Mouse (Mus musculus): ENCODE measurements around the gene Nit1. TPM values are rescaled to one million over a fixed set of nuclear protein-coding genes. Genes with fewer than 3 reads are reported as not detected.
A peak's percentile ranks its signal among the peaks of the same experiment; 100 is the strongest.
"Not testable (repeated sequence)": the region's sequence is repeated elsewhere in the genome, so short reads cannot be mapped to it uniquely, and the experiment has no call there.

Nit1 gene
- total RNA-seq, 2 experiments from 2014 or later = 19.3 to 25.3 TPM

- intact Hi-C loops (cut with DNase I; ENCODE audit: low total_unique reads) = loop anchor here (2.0 kb wide), 1 partner anchor 117 kb away; no protein-coding TSS in a partner anchor
- DNase-seq = peak; percentile 31
These were observed 14.8 kb upstream of the Nit1 start for GRCm38 (mm10) chr1:171360253-171360652.

DNA sequence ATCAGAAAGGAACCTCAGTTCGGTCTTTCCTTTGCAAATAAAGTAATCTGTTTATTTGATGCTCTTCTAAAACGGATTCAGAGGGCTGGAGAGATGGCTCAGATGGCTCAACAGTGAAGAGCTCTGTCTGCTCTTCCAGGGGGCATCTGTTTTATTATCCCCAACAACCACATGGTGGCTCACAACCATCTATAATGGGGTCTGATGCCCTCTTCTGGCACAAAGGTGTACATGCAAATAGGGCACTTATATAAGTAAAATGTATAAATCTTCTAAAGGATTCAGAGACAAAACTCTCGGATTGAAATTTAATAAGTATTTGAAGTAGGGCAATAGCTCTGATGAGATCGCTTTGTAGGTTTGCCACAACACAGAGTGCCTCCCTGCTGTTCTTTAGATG is 13.0 kb upstream of the Nit1 start:
- no peak for DNase-seq
- intact Hi-C loops (cut with DNase I; ENCODE audit: low total_unique reads) = no loop called here

DNA sequence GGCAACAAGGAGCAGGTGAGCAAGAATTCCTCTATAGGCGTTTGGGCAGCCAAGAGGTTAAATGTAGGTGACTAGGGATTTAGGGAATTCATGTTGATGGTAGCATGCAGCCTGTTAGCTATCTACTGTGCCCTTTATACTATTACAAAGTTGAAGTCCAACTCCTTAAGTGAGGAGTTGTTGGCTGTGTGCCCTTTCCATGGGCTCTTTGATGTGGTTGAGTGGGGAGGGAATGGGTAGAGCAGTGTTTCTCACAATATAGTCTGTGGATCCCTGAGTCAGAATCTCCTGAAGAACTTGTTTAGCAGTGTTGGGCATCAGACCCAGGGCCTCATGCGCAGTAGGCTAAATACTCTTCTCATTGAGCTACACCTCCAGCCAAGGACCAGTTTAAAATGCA is 11.4 kb upstream of the Nit1 start:
- intact Hi-C loops (cut with DNase I; ENCODE audit: low total_unique reads) = loop anchor here (2.0 kb wide), 1 partner anchor 36 kb away; no protein-coding TSS in a partner anchor
- no peak for DNase-seq

DNA sequence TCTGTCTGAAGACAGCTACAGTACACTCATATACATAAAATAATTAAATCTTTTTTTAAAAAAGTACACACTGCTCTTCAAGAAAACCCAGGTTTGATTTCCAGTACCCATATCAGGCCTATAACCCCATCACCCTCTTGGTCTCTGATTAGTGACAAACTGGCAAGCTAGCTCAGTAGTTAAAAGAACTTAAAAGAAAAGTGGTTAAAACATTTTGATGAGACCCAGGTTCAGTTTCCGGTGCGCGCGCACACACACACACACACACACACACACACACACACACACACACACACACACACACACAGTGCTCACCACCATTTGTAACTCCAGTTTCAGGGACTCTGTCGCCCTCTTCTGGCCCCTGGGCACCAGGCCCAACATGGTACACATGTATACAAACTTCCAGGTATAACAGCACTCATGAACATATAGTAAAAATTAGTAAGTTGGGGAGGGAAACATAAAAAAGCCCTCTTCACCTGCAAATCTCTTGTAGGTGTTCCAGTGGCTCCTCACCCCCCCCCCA is 10.4 kb upstream of the Nit1 start:
- DNase-seq = no peak
- intact Hi-C loops (cut with DNase I; ENCODE audit: low total_unique reads) = loop anchor here (2.0 kb wide), 1 partner anchor 35 kb away; no protein-coding TSS in a partner anchor

- DNase-seq = no peak
- intact Hi-C loops (cut with DNase I; ENCODE audit: low total_unique reads) = no loop called here
These were observed 3.8 kb upstream of the Nit1 start for GRCm38 (mm10) chr1:171349210-171349609.

GRCm38 (mm10) chr1:171348665-171349064 is 3.2 kb upstream of the Nit1 start:
- intact Hi-C loops (cut with DNase I; ENCODE audit: low total_unique reads) = no loop called here
- no peak for DNase-seq

- DNase-seq = no peak
- intact Hi-C loops (cut with DNase I; ENCODE audit: low total_unique reads) = no loop called here
These were observed 627 bp upstream of the Nit1 start for GRCm38 (mm10) chr1:171346095-171346450.

GRCm38 (mm10) chr1:171344715-171345114 is 731 bp downstream of the Nit1 start:
- intact Hi-C loops (cut with DNase I; ENCODE audit: low total_unique reads) = no loop called here
- DNase-seq = no peak

GRCm38 (mm10) chr1:171343922-171344677 is 1.3 kb downstream of the Nit1 start:
- peak; percentile 43 for DNase-seq
- intact Hi-C loops (cut with DNase I; ENCODE audit: low total_unique reads) = no loop called here

DNA sequence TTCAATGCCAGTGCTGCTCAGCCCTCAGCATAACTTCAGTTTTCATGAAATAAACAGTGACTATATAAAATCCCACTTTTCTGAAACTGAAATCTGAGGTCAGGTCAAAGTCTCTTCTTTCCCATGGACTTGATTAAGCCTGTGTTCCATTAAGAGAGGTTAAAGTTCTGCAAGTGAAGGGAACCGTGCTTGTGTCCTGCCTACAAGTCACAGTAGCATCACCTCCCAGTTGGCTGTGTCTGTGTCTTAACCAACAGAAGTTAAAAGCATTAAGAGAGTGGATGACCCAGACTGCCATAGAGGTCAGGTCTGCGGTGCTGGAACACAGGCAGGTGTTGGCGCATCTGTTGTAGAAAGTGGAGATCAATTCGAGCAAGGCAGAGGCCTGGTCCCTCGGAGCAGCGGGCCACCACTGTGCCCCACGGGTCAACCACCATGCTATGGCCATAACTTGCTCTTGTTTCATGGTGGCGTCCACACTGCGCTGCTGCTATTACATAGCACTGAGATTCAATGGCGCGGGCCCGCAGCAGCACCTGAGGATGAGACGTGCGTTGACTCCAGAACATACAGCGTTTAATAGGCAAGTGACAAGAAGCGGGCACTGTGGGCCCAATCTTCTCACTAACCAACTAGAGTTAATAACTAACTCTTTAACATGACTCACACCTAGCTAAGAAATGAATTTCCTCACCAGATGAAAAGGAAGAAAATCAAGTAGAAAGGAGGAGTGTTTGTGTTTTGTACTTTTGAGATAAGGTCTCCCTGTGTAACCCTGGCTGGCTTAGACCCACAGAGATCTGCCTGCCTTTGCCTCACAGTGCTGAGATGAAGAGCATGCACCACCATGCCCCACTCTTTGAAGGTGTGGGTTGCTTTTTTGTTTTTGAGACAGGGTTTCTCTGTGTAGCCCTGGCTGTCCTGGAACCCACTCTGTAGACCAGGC is 2.9 kb downstream of the Nit1 start:
- intact Hi-C loops (cut with DNase I; ENCODE audit: low total_unique reads) = no loop called here
- no peak for DNase-seq

DNA sequence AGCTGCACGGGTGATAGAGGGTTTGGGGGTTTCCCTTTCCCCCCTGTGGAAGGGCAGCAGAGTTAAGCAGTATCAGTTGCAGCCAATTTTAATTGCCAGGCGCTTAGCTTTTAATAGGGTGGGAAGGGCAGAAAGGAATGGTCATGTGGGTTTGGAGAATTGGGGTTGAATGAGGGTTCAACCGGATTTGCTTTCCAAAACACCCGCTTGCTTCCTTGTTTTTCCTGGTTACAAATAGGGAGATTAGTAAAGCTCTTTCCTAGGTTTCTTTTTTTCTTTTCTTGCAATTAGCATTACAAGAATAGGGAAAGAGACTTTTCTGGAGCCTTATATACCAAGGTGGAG is 15.3 kb downstream of the Nit1 start:
- no peak for DNase-seq

DNA sequence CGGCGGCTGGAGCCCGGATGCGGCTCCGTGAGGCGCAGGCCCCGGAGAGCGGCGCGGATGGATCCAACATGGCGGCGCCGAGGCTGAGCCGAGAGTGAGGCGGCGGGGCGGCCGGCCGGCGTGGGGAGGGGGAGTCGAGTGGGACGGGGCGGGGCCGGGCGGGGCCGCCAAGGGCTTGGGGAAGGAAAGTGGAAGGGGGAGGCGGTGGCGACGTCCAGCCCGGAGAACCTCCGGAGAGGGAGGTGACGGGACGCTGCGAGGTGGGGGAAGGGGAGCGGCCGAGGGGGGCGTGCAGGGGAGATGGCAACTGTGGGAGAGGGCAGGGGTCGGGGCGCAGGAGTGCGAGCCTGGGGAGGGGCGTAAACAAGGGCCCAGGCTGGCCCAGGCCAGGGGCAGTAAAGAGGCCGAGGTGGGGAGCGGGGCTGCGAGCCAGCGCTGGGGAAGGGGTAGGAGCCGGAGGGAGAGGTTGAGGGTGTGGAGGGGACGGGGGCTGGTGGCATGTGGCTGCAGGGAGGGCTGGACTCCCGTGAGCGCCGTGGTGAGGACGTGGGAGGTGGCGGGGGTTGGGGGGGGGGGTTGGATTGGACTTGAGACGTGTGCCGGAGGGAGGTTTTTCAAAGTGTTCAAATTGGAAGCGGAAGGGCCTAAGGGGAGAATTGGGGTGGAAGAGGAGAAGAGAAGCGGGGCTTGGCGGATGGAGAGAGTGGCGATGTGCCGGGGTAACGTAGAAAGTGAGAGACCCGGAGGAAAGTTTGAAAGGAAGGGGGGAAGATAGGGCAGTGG is 15.8 kb downstream of the Nit1 start:
- intact Hi-C loops (cut with DNase I; ENCODE audit: low total_unique reads) = no loop called here
- DNase-seq = peak; percentile 86

More for the DNA sequence above, 15.3 kb downstream of the Nit1 start:
- intact Hi-C loops (cut with DNase I; ENCODE audit: low total_unique reads) = no loop called here

- intact Hi-C loops (cut with DNase I; ENCODE audit: low total_unique reads) = no loop called here
- DNase-seq = peak; percentile 91
These were observed 16.5 kb downstream of the Nit1 start, which contains the start of gene Dedd for GRCm38 (mm10) chr1:171328839-171329432. Dedd (plus strand) TSS chr1:171329145.

DNA sequence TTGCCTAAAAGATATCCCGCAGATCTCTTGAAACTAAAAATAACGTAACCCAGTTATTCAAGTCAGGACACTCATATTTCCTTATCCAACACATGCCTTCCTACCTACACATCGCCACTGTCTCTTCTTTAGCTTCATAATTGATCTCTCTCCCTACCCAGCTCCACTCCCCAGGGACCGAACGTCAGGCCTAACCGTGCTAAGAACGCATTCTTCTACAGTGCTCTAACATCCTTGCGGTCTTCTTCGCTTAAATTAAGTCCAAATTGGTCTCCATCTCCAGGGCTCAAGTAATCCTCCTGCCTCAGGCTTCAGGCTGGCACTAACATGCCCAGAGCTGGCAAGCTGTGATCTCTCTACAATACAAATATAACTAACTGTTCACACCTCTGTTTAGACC is 17.2 kb downstream of the Nit1 start:
- no peak for DNase-seq
- intact Hi-C loops (cut with DNase I; ENCODE audit: low total_unique reads) = no loop called here

DNA sequence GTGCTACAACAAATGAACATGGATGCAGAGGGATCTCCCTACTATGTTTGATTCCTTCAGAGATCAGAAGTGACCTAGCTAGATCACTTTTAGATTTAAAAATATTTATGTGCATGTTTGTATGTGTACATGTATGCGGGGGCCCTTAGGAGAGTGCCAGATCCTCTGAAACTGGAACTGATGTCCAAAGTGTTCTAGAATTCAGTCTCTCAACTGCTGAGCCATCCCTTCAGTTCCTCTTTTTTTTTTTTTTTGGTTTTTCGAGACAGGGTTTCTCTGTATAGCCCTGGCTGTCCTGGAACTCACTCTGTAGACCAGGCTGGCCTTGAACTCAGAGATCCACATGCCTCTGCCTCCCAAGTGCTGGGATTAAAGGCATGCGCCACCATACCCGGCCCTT is 18.9 kb downstream of the Nit1 start:
- DNase-seq; intact Hi-C loops (cut with DNase I; ENCODE audit: low total_unique reads): not testable (repeated sequence)

GRCm38 (mm10) chr1:171325571-171325970 is 19.9 kb downstream of the Nit1 start:
- intact Hi-C loops (cut with DNase I; ENCODE audit: low total_unique reads) = no loop called here

DNA sequence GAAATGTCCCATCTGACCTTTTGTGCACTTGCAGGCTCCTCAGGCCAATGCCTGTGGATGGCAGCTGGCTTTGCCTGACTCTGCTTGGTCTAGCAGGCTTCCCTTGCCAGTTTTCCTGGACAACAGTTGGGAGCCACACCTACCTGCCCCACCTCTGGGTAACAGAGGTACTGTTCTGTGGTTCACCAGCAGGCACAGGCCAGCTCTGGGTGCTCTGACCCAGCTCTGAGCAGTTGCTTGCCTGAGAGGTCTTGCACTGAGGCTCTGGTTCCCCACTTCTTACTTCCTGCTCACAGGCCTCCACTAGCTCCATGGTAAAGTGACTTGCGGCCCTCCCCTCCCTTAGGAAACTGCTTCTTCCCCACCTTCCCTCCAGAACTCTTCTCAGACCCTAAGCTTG is 23.4 kb downstream of the Nit1 start:
- intact Hi-C loops (cut with DNase I; ENCODE audit: low total_unique reads) = no loop called here

More at GRCm38 (mm10) chr1:171325571-171325970, 19.9 kb downstream of the Nit1 start:
- no peak for DNase-seq

GRCm38 (mm10) chr1:171321415-171321814 is 24.0 kb downstream of the Nit1 start:
- no peak for DNase-seq
- intact Hi-C loops (cut with DNase I; ENCODE audit: low total_unique reads) = loop anchor here (2.0 kb wide), 1 partner anchor 35 kb away; no protein-coding TSS in a partner anchor

More for the DNA sequence above, 23.4 kb downstream of the Nit1 start:
- DNase-seq = no peak

- intact Hi-C loops (cut with DNase I; ENCODE audit: low total_unique reads) = loop anchor here (2.0 kb wide), 1 partner anchor 37 kb away; no protein-coding TSS in a partner anchor
These were observed 25.3 kb downstream of the Nit1 start for GRCm38 (mm10) chr1:171320151-171320550.

More at GRCm38 (mm10) chr1:171320151-171320550, 25.3 kb downstream of the Nit1 start:
- DNase-seq = no peak
